ENCODE assay signal across 19 mouse cellular contexts in the genomic region with DNA sequence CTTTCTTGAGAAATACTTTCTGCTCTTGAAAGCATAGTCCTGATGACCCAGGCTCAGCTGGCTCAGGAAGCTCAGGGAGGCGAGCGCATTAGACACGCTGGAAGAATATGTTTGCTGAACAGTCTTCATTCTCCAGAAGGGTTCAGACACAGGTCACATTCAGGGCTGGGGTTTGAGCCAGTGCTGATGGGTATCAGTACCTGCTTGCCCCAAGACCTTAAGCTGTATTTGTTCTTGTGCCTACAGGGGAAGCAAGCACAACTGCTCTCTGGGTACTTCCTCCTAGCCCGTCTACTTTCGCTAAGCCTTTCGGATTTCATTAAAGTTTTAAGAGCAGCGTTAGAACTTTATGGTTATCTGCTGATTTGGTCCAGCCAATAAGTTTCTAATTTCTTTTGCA. TPM values are rescaled to one million over a fixed set of nuclear protein-coding genes. Genes with fewer than 3 reads are reported as not detected.
DNase-seq lines count a peak whose midpoint lies in the region; ATAC-seq and TF ChIP-seq lines count a peak whose summit lies in the region.
"Had no signal": no experiment of that assay in that cellular context is flagged by ENCODE, and none has a peak within 500 bp of the region (broad histone marks: within the 10 kb centered on the region; RNA-seq: fewer than 3 reads in every experiment).

No protein-coding gene starts in this region.

- intact Hi-C loops in gastrocnemius, adult 2 months (cut with DNase I) = loop anchor here (10.0 kb wide), 1 partner anchor 88 kb away; a partner anchor contains a TSS

- no peaks in the 10 kb centered on the region for H3K27me3 ChIP-seq in kidney, embryonic 16.5 days (ENCODE audit: insufficient read depth, low read length)
- H3K27me3 ChIP-seq: forebrain, embryonic 13.5 days; heart, embryonic 15.5 days; liver, embryonic 15.5 days; midbrain, embryonic 13.5 days had no signal

- H3K27ac ChIP-seq in gastrocnemius, adult 2 months = peak overlapping the region; percentile 74
- H3K27ac ChIP-seq in kidney, embryonic 16.5 days (ENCODE audit: low read length) = 0 out of 2 replicates have a peak overlapping the region, but pooled peaks have one; percentile 25
- H3K27ac ChIP-seq: forebrain, embryonic 13.5 days; heart, embryonic 15.5 days; liver, embryonic 15.5 days; midbrain, embryonic 13.5 days had no signal

- H3K4me1 ChIP-seq in kidney, embryonic 16.5 days (ENCODE audit: insufficient read depth, low read length) = peaks cover 21% of the 10 kb centered on the region
- H3K4me1 ChIP-seq: forebrain, embryonic 13.5 days; liver, embryonic 15.5 days; midbrain, embryonic 13.5 days had no signal

- no peak overlapping the region for H3K9ac ChIP-seq in kidney, embryonic 16.5 days (replicated peaks; ENCODE audit: low read length)
- H3K9ac ChIP-seq: forebrain, embryonic 13.5 days; heart, embryonic 15.5 days; liver, embryonic 15.5 days; midbrain, embryonic 13.5 days had no signal

- WGBS in kidney, embryonic 16.5 days = 75% methylated on average over 7 of the region's 7 CpGs

- no peak overlapping the region for H3K4me2 ChIP-seq in kidney, embryonic 16.5 days (replicated peaks; ENCODE audit: low read depth, low read length)
- H3K4me2 ChIP-seq: forebrain, embryonic 13.5 days; heart, embryonic 15.5 days; liver, embryonic 15.5 days; midbrain, embryonic 13.5 days had no signal

- no peak overlapping the region for H3K4me3 ChIP-seq in gastrocnemius, adult 2 months
- no peak overlapping the region for H3K4me3 ChIP-seq in kidney, embryonic 16.5 days (ENCODE audit: low read length)
- H3K4me3 ChIP-seq: forebrain, embryonic 13.5 days; heart, embryonic 15.5 days; liver, embryonic 15.5 days; midbrain, embryonic 13.5 days had no signal

- 0 out of 2 replicates have a peak, but pooled peaks have one; percentile 43 for ATAC-seq in kidney, embryonic 16.5 days (ENCODE audit: low FRiP score, low TSS enrichment)
- ATAC-seq in CD4-positive, CD25-positive, alpha-beta regulatory T cell, adult 4 months = no peak
- ATAC-seq: midbrain, embryonic 13.5 days had no signal

- TF ChIP-seq CTCF in gastrocnemius, adult 2 months (IDR thresholded peaks at IDR 0.05) = no peak

- no peaks in the 10 kb centered on the region for H3K9me3 ChIP-seq in kidney, embryonic 16.5 days (ENCODE audit: low read length)
- H3K9me3 ChIP-seq: forebrain, embryonic 13.5 days; G1E; heart, embryonic 15.5 days; liver, embryonic 15.5 days; midbrain, embryonic 13.5 days had no signal

- H3K36me3 ChIP-seq in kidney, embryonic 16.5 days (ENCODE audit: insufficient read depth, low read length) = no peaks in the 10 kb centered on the region
- H3K36me3 ChIP-seq: G1E; heart, embryonic 15.5 days; liver, embryonic 15.5 days; midbrain, embryonic 13.5 days had no signal

- peak; percentile 38 for DNase-seq in gastrocnemius, adult 2 months
- no peak for DNase-seq in gastrocnemius, adult 8-10 months (ENCODE audit: low spot score in 2 of 2)
- no peak for DNase-seq in kidney, postnatal 36 days
- peak; percentile 60 for DNase-seq in urinary bladder, postnatal 14 days (ENCODE audit: low spot score)
- DNase-seq in urinary bladder, postnatal 4 days (ENCODE audit: low spot score in 2 of 2) = no peak
- DNase-seq in adrenal gland, adult 18-20 months (ENCODE audit: low spot score in 2 of 2) = no peak
- DNase-seq: B cell, adult 2 months; thymus, adult 18-20 months had no signal

RNA-seq across cellular contexts. Expression of a gene that starts 33.8 kb away (rescaled TPM):
- not detected for total RNA-seq in gastrocnemius, adult 2 months (2021)
- not detected for total RNA-seq in gastrocnemius, adult 8-10 months (2022)
- not detected in 2 replicates for polyA plus RNA-seq in kidney, embryonic 16.5 days (2015; fragmentation: Nextera tagmentation; extraction: Ambion mirVana)
- total RNA-seq in adrenal gland, adult 18-20 months (2021) = not detected
- not detected for polyA plus RNA-seq in CD4-positive, CD25-positive, alpha-beta regulatory T cell, adult 4 months (2017; shearing (Covaris generic))
- total RNA-seq: gastrocnemius, postnatal 14 days; left cerebral cortex, postnatal 4 days had no signal
- polyA plus RNA-seq: forebrain, embryonic 13.5 days; G1E; heart, embryonic 15.5 days; intestine, embryonic 14.5 days; liver, embryonic 15.5 days; midbrain, embryonic 13.5 days; neural tube, embryonic 11.5 days had no signal

Comparison
In these comparisons a context has a peak if more than half of its experiments do, and no peak if none do; other contexts are left out.
1. DNase-seq: peak in gastrocnemius, adult 2 months (single experiment) and urinary bladder, postnatal 14 days (single experiment); none in gastrocnemius, adult 8-10 months (0 of 2), kidney, postnatal 36 days (0 of 2), urinary bladder, postnatal 4 days (0 of 2) and adrenal gland, adult 18-20 months (0 of 2).